Mouse (Mus musculus) kidney, adult 8-10 months (tissue): ENCODE data around the gene Ube2j1.

Experiments used
- DNase-seq, 2 experiments: peaks; one replicate each; pipeline ENCODE4 v3.0.0; 2022

Ube2j1 gene

GRCm38 (mm10) chr4:33072526-33073161, 41.4 kb downstream of the Ube2j1 start:
- DNase-seq: no peak

- DNase-seq: no peak
Observed at GRCm38 (mm10) chr4:33074406-33074805, 43.2 kb downstream of the Ube2j1 start.

GRCm38 (mm10) chr4:33074851-33075250, 43.6 kb downstream of the Ube2j1 start:
- DNase-seq: no peak

GRCm38 (mm10) chr4:33075776-33076524, 44.7 kb downstream of the Ube2j1 start:
- no peak for DNase-seq

GRCm38 (mm10) chr4:33077161-33077560, 45.9 kb downstream of the Ube2j1 start:
- no peak for DNase-seq

- DNase-seq: no peak
Observed at GRCm38 (mm10) chr4:33077724-33078123, 46.5 kb downstream of the Ube2j1 start.

GRCm38 (mm10) chr4:33078492-33078891, 47.3 kb downstream of the Ube2j1 start:
- DNase-seq: no peak

GRCm38 (mm10) chr4:33099118-33099694, 68.0 kb downstream of the Ube2j1 start:
- no peak for DNase-seq
